Mouse (Mus musculus) R1 (cell line): ENCODE data around the gene Epn3.

Experiments
- DNase-seq: peaks from one replicate; pipeline ENCODE4 v3.0.0-alpha.2; 2018; ENCODE audit warnings: low read depth, low spot score

Gene Epn3

GRCm38 (mm10) chr11:94498093-94498996 is 1.4 kb downstream of the Epn3 start:
- no peak for DNase-seq

GRCm38 (mm10) chr11:94495415-94495814 is 4.4 kb downstream of the Epn3 start:
- DNase-seq: peak; percentile 44

GRCm38 (mm10) chr11:94491749-94492099 is 8.1 kb downstream of the Epn3 start:
- DNase-seq: no peak

DNA sequence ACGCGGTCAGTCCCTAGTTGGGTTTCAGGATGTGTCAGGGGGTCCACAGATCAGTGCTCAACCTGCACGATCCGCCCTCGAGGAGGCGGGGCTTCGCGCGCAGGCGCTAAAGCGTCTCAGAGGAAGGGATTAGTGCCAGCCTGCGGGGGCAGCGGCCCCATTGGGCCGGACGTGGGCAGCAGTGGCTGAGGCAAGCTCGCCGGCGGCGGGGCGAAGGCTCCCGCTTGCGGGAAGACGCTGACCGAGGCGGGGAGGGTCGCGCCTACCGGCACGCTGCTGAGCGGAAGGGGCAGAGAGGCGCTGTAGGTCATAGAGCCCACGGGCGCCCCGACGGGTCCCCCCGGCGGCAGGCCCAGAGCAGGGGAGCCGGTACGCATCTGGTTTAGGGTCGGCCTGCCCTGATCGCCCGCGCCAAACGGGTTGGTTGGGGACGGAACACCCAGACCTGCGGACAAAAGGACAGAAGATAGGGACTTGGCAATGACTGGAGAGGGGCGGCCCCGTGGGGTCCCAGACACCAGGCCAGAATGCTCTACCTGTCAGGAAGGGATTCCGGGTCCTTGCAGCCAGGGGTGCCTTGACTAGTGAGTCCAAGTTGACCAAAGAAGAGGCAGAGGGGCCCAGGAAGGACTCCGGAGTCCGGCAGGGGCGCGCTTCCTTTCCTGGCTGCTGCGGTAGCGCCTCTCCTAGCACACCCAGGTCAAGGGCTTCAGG is 8.6 kb downstream of the Epn3 start:
- DNase-seq: peak; percentile 63

DNA sequence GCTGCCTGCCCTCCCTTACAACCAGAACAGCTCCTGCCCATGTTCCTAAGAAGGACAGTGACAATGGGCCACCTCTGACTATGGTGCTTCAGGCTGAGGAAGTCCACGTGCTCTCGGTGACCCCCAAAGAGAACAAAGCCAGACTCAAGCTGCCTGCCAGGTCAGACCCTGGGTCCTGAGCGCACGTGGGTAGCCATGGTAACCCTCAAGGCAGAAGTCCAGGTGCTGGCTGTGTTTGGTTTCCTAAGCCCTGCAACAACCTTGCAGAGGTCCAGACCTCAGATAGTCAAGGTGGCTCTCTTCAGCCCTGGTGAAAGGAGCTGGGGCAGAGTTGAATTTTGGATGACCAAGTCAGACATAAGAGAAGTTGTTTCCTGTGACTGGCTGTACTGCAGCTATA is 10.0 kb downstream of the Epn3 start:
- DNase-seq: peak; percentile 42

- no peak for DNase-seq
Measured at GRCm38 (mm10) chr11:94488767-94489533, 10.8 kb downstream of the Epn3 start.

DNA sequence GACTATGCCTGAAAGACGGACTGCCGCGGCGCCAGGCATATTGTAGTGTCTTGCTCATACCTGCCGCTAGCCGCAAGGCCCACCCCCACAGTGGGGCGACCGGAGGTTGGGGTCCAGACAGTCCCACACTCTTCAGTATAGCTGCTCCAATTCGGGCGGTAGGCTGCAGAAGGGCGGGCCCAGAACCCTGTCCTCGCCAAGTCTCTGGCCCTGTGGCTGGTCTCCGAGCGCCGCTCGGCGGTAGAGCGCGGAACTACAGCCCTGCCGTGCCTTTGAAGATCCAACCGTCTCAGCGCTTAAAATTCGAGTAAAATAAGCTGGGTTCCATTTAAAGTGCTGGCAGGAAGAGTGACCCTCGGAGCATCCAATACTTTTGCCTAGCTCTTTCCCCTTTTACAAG is 13.8 kb downstream of the Epn3 start, which contains the start of gene Spata20:
TSS of gene Spata20 (minus strand) at position 179 of the 400 bp plus-strand sequence.
- DNase-seq: peak; percentile 72

- no peak for DNase-seq
Measured at GRCm38 (mm10) chr11:94485223-94485622, 14.6 kb downstream of the Epn3 start.

DNA sequence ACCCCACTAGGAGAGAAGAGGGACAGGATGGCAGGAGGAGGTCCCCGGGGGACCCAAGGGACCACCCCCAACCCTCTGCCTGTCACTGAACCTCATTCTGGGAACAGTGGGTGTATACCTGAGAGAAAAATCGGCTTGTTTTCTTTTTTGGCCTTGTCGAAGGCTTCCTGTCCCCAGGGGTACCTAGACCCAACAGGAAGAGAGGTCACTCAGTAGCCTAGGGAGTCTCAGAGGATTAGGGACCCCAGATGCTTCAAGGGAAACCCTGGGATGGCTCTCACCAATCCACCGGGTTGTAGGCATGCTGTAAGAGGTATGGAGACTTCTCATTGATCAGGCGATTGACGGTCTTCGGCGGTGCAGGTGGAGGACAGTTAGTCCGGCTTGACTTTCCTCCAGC is 15.1 kb downstream of the Epn3 start:
- DNase-seq: no peak

DNA sequence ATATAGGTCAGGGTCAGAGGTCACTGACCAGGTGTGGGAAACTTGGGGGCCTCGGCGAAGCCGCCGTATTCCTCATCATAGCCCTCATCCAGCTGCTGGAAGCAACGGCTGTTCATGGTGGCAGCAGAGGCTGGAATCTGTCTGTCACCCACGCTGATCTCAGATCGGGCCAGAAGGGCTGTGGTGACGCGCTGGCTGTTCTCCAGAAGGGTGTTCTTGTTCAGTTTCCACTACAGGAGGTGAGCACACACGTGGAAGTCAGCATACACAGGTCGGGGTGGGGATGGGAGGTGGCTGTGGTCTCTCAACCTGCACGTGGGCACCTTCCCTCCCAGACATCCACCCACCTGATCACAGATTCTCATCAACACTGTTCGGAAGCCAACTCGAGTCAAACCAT is 15.9 kb downstream of the Epn3 start:
- DNase-seq: no peak

DNA sequence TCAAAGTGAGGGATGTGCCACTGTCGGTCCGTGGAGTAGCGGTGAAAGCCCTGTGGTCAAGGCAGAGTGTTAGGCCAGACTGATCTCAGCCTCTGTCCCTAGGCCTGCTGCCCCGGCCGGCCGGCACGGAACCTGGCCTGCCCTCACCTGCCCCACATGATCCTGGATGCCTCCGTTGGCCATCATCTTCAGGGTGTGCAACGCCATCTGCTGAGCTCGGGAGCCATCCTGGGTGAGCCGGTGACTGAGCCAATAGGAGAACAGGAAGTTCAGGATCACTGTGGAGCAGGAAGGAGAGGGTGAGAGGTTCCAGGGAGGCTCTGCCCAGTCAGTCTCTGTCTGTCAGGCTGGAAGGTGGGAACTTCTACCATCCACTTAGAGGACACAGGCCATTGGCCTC is 16.3 kb downstream of the Epn3 start:
- DNase-seq: no peak

DNA sequence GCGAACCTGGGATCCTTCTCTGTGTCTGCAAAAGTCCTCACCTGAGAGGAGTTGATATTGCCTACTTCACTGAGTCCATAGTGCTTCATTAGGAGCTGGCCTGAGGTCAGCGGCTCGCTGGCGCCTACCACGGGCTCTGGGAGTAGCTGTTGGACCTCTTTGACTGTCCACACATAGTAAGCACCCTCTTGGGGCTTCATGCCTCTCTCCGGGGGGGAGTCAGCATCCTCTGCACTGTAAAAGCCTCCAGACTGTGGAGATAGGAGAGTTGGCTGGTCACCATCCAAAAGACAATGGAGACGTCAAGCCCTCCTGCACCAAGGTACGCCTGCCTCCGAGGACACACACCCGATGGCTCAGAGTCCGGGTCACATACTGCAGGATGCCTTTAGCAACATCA is 17.0 kb downstream of the Epn3 start:
- no peak for DNase-seq

GRCm38 (mm10) chr11:94481963-94482362 is 17.8 kb downstream of the Epn3 start:
- no peak for DNase-seq

DNA sequence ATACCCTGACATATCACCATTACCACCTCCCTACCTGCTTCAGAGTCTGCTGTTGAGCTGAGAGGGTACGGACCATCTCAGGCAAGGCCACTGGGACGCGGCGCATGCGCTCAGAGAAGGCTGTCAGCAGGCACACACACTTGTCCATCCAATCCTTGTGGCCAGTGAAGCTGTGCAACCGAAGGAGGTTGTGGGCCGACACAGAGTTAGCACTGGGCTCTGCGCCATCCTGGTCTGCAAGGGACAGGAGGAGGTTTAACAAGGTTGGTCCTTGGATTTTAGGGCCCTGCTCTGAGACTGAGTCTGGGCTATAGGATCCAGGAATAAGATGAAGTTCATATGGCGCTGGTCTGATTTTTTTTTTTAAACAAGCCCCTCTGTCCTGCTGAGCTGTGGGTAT is 19.4 kb downstream of the Epn3 start:
- DNase-seq: no peak

GRCm38 (mm10) chr11:94477651-94478050 is 22.1 kb downstream of the Epn3 start:
- DNase-seq: no peak

DNA sequence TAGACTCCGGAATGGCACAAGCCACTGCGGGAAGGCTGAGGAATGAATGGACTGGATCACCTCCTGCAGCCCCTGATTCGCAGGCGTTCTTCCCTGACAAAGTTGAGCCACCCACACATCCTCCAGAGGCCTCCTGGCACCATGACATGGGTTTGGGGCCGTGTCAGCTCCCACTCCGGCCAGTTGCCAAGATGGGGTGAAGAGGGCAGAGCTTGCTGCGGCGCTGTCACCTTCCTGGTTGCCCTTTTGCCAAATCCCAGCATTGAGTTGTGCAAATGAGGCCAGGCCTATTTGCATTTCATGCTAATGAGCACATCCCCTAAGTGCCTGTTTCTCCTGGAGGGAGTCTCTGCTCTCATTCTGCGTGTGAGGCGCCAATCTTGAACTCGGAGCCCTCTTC is 24.1 kb downstream of the Epn3 start:
- no peak for DNase-seq

DNA sequence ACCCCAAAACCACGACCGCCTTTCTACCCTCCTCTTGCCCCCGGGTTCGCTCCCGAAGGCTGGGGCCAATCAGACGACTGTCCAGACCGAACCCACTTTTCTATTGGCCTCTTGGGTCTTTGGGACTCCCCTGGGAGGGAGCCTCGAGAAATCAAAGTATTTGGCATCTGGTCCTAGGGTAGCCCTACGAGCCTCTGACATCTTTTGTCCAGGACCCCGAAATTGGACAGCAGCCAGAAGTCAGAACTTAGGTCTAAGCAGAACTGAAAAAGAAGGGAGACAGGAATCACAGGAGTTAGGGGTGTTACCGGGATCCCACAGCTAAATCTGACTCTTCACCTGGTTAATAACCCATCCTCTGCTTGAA is 25.2 kb downstream of the Epn3 start:
- no peak for DNase-seq

DNA sequence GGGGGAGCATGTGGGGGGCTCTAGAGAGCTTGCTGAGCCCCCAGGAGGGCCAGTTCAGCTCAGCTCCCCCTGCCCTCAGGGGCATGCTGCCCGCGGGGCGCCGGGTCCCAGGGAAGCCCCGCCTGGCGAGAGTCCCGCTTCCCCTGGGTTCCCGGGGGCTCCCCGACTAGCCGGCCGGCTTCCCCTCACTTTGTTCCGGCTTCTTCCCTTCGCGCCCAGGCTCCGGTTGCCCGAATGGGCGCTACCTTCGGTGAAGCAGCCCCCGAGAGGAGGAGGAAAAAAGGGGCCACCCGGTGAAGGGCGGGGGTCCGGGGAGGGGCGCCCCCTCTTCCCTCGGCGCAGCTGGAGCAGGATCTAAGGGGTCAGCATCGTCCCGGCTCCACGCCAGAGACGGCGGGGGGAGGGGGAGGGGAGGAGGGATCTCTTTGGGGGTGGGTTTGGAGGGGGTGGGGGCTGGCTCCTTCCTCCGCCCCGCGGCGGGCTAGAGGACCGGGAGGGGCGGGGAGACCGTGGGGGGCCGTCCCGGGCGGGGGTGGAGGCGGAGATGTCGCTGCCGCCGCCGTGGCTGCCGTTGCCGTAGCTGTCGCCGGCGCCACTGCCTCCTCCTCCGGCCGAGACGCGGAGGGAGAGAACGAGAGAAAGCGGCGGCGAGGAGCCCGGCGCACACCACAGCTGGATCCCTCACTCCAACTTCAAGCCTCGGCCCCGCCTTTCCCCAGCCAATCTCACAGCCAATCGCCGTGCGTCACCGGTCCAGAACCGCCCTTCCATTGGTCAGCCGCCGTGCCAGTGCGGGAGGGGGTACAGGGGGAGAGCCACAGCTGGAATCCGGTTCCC is 25.8 kb downstream of the Epn3 start, which contains the start of gene Cacna1g:
TSS of gene Cacna1g (minus strand) at position 492 of the 837 bp plus-strand sequence.
- peak; percentile 89 for DNase-seq

DNA sequence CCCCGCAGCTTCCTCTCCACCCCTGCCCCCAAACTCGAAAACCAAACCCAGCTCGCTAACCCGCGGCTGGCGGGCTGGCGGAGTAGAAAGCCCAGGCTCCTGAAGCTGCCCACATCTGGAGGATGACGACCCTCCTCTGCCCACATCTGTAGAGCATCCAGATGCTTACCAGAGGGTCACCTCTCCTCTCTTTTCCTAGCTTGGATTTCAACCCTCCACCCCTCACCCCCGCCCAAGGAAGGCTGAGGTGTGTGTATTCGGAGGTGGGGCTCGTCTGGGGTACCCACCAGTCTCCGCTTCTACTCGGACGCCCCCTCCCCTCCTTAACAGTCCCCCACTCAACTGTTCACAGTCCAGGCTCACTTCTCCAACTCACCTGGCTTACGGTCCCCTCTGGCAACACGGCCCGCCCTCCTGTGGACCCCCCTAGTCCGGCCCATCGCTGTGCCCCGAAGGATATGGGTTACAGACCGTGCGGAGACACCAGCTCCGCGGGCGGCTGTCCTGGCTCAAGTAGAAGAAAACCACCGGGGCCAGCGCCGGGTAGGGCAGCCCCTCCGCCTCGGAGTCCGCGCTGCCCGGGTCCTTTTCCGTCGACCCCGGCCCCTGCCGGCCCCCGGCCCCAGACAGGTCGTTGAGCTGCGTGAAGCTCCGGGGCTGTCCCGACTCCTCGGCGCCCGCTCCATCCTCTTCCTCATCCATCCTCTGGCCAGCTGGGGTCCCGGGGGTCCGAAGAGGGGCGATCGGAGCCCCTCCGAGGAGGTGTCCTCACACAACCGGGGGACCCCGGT is 26.7 kb downstream of the Epn3 start:
- no peak for DNase-seq

DNA sequence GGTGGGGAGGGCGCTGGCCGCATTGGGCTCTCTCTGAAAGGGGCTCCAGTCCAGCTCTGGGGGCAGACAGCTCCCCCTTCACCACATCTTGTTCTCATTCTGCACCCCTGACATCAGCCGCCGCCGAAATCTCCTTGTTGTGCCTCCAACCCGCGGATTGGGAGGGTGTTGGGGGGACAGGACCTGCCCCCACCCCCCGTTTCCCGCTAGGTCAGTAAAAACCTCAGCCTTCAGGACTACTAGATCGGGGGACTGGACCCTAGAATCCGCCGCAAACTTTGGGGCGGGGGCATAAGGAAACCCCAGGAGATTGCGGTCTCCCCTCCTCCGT is 27.2 kb downstream of the Epn3 start:
- no peak for DNase-seq
